Mouse (Mus musculus) cerebellum, adult 11-12 months (tissue): ENCODE results near the gene Fzr1.

ENCODE experiments used
- DNase-seq: peaks from one replicate; pipeline ENCODE4 v3.0.0; 2022

Gene Fzr1

GRCm38 (mm10) chr10:81415549-81416310 lies 37.4 kb upstream of the Fzr1 start:
- peak; percentile 81 for DNase-seq

- no peak for DNase-seq
These were observed 36.8 kb upstream of the Fzr1 start for GRCm38 (mm10) chr10:81415146-81415545.

DNA sequence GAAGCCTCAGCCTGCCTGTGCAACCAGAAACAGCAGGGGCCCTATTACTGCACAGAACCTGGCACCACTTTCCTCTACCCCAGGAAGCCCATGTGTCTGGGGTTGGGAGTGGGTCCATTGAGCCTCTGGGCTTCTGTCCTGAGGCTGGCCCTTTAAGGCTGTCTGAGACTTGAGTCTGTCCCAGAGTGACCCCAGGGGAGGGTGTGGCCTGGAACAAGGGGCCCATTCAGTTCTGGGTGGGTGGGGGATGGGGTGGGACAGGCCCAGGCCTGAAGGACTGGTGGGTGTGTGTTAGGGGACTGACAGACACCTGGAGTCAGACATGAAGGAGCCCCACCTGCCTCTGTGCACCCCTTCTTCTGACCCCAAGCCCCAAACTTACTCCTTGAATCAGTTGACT lies 36.4 kb upstream of the Fzr1 start:
- no peak for DNase-seq

DNA sequence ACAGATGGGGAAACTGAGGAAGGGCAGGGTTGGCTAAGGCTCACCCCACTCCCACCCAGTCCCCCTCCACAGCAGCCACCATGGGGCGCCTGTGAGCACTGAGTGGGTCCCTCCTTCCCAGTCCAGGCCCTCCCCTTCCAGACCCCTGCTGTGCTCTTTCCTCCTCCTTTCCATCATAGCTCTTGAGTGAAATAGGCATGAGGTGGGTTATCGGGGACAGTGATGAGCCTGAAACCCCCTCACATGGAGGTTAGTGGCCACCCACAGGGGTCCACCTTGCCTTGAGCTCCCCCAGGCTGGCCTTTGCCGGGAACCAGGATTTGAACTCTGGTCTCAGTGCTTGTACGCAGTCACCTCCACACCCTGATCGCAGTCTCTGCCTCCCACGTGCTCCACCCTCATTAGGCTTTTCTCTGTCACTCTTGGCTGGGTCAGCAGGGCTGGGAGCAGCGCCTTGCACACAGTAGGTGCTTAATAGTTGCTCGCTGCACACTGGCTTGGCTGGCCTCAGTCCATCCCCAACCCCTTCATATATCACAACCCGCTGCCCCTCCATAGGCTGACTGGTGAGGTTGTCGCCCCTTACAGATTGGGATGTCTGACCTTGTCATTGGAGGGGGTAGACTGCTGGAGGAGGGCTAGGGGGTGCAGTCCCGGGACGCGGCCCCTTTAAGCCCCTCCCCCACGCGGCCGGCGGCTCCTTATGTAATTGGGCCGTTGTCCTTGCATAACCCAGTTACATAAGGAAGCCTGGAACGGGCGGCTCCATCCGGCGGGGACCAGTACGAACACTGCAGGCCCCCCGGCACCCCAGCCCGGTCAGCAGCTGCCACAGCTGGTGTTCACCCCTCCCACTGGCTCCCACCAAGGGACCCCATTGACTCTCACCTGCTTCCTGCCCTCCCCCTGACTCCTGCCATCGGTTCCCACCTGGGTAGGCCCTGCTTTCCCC lies 35.3 kb upstream of the Fzr1 start:
- DNase-seq = peak; percentile 90

DNA sequence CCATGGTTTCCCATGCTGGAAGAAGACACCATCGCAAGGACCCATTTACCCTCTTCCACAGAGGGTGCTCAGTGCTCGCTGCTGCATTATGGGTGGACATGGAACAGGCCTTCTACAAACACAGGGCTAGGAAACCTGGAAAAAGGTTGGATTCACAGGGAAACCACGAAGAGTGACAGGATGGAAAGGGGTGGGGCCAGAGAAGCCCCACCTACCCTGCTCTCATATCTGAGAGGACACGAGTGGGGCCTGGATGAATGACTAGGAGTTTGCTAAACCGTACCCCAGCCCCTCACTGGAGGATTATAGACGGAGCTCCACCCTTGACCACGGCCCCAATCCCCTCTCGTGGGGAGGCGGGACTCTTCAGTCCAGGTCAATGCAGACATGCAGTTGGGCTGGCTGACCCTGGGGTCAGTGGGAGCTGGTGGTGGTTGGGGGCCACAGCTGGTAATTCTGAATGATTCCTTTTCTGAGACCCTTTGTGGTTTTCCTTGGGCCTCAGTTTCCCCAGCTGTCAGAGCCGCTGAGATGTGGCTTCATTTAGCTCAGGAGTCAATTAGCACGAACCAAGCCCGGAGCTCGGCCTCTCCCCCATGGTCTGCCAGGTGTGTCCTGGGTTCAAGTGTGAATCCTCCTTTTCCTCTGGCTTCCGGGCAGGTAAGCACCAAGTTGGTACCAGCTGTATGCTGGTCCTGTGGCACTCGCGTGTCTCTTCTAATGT lies 34.4 kb upstream of the Fzr1 start:
- DNase-seq = peak; percentile 75

DNA sequence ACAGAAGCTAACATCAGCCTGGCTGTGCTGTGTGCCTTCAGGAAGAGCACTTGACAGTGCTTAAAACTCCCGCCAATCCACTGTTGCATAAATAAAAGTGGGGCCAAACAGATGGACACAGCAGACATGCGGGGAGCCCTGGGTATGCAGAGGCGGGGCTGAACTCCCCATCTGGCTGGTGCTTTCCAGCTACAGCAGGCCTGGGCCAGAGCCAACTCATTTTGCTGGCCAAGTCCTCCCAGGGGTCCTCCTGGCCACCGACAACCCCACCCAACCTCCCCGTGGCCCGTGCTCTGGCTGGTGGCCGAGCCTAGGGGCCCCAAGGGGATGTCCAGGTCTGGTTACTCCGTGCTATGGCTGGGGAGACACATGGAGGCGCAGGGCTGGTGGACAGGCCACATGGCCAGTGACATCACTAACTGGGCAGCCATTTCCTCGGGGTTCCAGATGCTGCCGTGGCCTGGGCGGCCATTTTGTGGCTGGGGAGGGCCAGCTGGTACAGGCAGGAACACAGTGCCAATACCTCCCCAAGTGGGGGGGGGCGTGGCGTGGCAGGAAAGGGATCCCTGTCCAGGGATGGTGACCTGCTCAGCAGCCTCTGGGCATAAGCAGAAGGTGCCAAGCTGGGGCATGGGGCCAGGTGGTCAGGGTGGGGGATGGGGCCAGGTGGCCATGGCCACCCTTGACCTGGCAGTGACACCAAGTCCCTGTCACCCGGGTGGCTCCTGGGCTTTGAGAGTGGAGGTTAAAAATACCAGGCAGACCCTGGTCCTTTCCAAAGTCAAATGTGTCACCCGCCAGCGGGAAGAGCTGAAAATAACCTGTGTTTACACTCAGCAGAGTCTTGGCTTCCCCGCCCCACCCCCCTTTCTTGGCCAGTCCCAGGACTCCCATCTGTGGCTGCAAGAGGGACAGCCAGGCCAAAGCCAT lies 33.4 kb upstream of the Fzr1 start:
- DNase-seq = peak; percentile 93

GRCm38 (mm10) chr10:81410981-81411380 lies 32.7 kb upstream of the Fzr1 start:
- DNase-seq = no peak

DNA sequence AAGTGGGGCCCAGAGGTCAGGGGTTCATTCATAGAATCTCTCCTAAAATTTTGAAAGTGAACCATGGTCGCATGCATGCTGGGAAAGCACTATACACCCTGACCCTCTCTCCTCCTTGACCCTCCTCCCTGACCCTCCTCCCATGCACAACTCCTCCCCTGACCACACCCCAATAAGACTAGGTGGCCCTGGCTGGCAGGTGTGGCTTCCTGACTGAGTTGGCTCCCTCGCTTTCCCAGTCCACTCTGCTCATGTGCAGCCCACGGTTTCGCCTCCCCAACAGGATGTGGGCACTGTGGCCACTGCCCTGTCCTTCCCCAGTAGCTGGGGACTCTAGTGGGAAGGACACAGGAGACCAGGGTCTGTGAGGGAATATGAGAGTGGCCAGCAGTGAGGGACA lies 32.0 kb upstream of the Fzr1 start:
- peak; percentile 63 for DNase-seq

DNA sequence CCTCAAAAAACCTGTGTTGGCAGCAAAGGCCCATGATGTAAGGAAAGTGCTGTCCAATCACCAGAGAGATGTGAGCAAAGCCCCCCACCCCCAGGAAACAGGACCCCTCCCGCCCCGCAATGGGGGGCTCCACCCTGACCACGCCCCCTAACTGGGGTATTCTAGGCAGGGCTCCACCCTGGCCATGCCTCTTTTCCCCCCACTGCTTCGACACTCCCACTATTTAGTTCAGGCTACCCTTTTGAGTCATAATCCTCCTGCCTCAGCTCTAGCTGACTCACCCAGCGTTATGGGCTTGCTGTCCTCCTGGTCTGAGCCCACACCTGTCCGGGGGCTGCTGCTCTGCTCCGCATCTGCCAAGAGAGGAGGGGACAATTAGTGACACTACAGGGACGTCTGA lies 31.0 kb upstream of the Fzr1 start:
- DNase-seq = peak; percentile 65

DNA sequence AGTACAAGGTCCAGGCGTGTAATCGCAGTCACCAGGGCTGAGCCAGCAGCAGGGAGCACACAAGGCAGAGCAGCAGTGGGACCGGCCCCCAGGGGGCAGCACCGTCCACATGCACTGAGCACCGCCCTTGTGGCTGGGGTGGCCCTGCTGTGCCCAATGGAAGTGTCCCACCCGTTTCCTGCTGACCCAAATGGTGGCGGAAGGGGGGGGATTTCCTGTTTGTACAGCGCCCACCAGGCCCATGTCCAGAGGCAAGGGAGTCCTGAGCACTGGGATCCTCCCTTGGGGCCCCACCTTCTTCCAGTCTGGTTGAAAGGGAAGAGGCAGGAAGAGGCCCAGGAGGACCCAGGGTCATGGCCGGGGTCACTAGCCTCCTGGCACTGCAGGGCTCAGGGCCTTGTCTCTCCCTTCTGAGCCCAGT lies 30.6 kb upstream of the Fzr1 start:
- DNase-seq = peak; percentile 78

- DNase-seq = no peak
These were observed 30.1 kb upstream of the Fzr1 start for GRCm38 (mm10) chr10:81408424-81408729.

DNA sequence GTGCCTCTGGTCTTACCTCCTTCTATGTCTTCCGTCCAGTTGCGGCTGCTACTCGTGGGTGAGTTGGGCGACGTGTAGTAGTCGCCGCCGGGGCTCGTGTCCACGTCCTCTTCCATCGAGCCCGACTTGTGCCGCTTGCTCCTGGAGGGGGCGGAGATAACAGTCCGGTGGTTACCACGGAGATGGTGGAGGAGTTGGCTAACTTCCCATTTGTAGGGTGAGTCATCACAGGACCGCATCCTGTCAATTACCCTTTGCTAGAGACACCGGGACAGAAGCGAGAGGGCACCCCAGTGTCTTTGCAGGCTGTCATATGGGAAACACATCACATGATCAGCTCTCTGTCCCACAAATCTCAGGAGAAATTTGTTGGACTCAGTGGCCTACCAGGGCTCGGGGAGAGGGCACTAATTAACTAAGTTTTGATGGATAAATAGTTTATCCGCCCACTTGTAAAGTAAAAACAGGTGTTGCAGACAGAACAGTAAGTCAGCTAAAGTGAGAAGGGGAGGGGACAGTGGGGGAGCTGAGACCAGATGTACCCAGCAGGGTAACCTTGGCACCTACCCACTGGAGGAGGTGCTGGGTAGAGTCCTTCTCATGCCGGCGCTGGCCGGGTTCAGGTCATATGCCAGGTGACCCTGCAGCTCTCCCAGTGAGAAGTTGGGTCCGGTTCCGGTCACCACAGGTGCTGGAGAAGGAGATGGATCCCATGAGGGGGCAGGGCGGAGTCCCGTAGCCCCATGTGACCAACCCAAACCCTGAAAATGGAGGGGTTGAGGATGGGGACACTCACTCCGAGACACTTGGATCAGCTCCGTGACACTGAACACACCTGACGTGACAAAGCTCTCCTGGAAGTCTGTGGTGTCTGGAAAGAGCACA lies 29.5 kb upstream of the Fzr1 start:
- DNase-seq = peak; percentile 89

DNA sequence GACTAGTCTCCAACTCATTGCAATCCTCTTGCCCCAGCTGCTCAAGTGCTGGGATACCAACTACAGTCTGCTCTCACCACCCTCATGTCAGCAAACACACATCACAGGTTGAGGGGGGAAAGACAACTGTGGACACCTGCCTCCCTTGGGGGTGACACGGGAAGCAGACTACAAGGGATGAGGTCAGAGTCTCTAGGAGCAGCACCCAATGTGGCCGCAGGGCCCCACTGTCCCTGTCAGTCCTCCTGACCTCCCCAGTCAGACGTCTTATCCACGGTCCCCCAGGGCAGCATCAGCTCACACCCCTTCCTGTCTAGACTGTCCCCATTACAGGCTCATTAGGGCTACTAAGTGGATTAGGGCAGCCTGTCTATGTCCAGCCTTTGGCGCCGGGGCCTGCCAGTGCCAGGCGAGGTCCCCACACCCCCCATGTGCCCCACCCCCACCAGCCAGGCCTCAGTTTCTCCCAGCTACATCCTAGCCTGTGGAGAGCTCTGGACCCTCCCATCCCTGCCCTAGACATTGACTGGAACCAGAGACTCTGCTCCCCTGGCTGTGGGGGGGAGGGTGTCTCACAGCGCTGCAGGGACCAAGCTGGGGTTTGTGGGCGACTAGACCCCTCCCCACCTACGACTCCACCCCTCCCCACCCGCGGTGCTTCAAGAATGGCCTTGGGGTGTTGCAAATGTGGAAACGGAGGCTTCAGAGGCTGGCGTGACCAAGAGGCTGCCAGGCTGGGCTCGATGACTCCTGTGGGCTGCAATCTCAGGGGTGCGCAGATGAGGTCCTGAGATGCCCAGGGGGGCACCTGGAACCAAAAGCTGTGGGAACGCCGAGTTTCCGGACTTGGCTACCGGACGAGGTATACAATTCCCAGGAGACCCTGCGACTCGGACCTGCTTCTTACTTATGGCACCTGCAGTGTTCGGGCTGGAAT lies 28.5 kb upstream of the Fzr1 start:
- peak; percentile 69 for DNase-seq

DNA sequence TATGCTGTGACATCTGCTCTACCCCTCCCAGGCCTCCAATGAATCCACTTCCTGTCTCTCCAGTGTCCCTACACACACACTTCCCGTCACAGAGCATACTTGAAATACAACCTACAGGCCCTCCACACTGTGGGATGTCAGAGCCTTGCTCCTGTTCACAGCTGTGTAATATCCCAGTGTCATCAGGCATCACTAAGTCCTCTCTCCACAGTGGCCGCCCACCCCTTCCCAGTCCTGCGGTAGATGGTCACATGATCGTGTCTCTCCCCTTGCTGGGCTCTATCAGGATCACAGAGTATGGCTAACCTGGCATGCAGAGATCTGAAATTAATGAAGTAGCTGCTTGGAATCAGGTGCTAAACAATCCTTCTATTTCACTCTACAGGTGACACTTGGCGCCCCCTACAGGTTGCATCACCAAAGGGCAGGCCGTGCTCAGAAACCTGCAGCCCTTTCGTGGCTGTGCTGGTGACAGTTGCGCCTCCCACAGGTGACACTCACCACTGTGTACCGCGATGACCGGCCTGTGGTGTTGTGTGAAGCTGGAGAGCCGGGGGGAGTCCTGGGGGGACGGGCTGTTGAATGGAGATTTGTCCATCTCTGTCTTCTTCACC lies 27.4 kb upstream of the Fzr1 start:
- DNase-seq = peak; percentile 83

GRCm38 (mm10) chr10:81404720-81405119 lies 26.4 kb upstream of the Fzr1 start:
- DNase-seq = no peak

- DNase-seq = no peak
These were observed 25.8 kb upstream of the Fzr1 start for GRCm38 (mm10) chr10:81404082-81404481.

- no peak for DNase-seq
These were observed 25.2 kb upstream of the Fzr1 start for GRCm38 (mm10) chr10:81403511-81403910.

- DNase-seq = no peak
These were observed 24.0 kb upstream of the Fzr1 start for GRCm38 (mm10) chr10:81402227-81402765.

GRCm38 (mm10) chr10:81401521-81402226 lies 23.4 kb upstream of the Fzr1 start:
- peak; percentile 78 for DNase-seq
